Mouse (Mus musculus): ENCODE results near the gene Adtrp. TPM values are rescaled to one million over a fixed set of nuclear protein-coding genes. Genes with fewer than 3 reads are reported as not detected.

Gene Adtrp
- polyA plus RNA-seq, 1 experiment from 2014 or later, result 1.0 TPM

- H3K4me3 ChIP-seq (ENCODE audit: low read depth, low read length), result no peak overlapping the region
- H3K4me1 ChIP-seq (replicated peaks; ENCODE audit: control insufficient read depth, insufficient read depth, low read length), result no peaks in the 10 kb centered on the region
- H3K9ac ChIP-seq (ENCODE audit: low read length), result no peak overlapping the region
- H3K27ac ChIP-seq (ENCODE audit: low read depth), result no peak overlapping the region
- H3K4me2 ChIP-seq (ENCODE audit: low read length), result no peak overlapping the region
- no peaks in the 10 kb centered on the region for H3K9me3 ChIP-seq (ENCODE audit: control insufficient read depth, low read length)
- no peaks in the 10 kb centered on the region for H3K27me3 ChIP-seq (replicated peaks; ENCODE audit: control insufficient read depth, insufficient read depth, low read length)
- DNase-seq (ENCODE audit: low spot score) (no peak), ATAC-seq (replicated peaks; ENCODE audit: low FRiP score, low TSS enrichment, low read depth) (no peak)
- H3K36me3 ChIP-seq (ENCODE audit: control insufficient read depth, insufficient read depth, low read length), result no peaks in the 10 kb centered on the region
- WGBS, result 74% methylated on average over 9 of the region's 9 CpGs
These were observed 67.8 kb downstream of the Adtrp start for GRCm38 (mm10) chr13:41779603-41780180.

DNA sequence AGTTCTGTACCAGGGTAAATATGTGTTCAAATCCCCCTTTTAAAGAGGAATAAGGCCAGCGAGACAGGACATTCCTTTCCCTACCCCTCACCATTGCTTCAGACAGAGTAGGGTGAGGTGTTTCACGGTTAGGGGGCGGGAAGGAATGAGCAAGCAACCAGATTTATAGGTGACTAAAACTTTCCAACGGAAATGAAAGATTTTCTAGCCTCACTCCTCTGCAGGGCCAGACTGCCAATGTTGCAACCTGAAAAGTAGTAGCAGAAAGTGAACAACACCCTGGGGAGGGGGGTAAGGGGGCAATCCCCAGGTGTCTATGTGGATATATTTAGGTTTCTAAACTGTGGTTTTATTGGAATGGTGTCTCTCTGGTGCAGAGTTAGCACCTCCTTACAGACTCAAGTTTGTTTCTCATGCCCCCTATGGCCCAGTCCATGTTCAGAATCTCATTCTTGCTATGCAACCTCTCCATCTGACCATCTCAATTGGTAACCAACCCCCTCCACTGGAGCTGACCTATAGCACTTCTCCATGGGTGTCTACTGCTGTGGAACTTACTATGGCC, 73.6 kb downstream of the Adtrp start:
- Histone ChIP-seq H3K27me3 (replicated peaks; ENCODE audit: control insufficient read depth, insufficient read depth, low read length) (no peaks in the 10 kb centered on the region), H3K36me3 (ENCODE audit: control insufficient read depth, insufficient read depth, low read length) (no peaks in the 10 kb centered on the region), H3K9ac (ENCODE audit: low read length) (no peak overlapping the region), H3K4me1 (replicated peaks; ENCODE audit: control insufficient read depth, insufficient read depth, low read length) (no peaks in the 10 kb centered on the region), H3K4me2 (ENCODE audit: low read length) (no peak overlapping the region), H3K4me3 (ENCODE audit: low read depth, low read length) (no peak overlapping the region), H3K9me3 (ENCODE audit: control insufficient read depth, low read length) (no peaks in the 10 kb centered on the region), H3K27ac (ENCODE audit: low read depth) (no peak overlapping the region)
- WGBS, result 83% methylated on average over 4 of the region's 4 CpGs
- ATAC-seq (replicated peaks; ENCODE audit: low FRiP score, low TSS enrichment, low read depth) (no peak), DNase-seq (ENCODE audit: low spot score) (no peak)

DNA sequence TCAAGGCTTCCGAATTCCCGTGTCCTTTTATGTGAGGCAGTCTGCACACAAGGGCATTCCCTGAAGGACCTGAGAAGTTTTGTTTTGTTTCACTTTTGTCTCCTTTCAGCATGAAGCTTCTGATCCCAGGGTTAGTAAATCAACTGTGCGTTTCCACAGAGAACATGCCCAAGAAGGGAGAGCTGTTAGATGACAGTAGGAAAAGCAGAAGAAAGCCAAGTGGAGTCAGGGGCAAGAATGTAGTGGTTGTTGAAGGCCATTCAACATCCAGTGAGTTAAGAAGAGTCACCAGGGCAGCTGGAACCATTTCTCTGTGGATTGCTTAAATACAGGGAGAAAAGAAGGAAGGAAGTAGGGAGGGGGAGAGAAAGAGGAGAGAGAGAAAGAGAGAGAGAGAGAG, 76.4 kb downstream of the Adtrp start:
- Histone ChIP-seq H3K4me3 (ENCODE audit: low read depth, low read length) (no peak overlapping the region), H3K9ac (ENCODE audit: low read length) (no peak overlapping the region), H3K27me3 (replicated peaks; ENCODE audit: control insufficient read depth, insufficient read depth, low read length) (no peaks in the 10 kb centered on the region), H3K4me1 (replicated peaks; ENCODE audit: control insufficient read depth, insufficient read depth, low read length) (no peaks in the 10 kb centered on the region), H3K27ac (ENCODE audit: low read depth) (no peak overlapping the region), H3K9me3 (ENCODE audit: control insufficient read depth, low read length) (no peaks in the 10 kb centered on the region), H3K36me3 (ENCODE audit: control insufficient read depth, insufficient read depth, low read length) (no peaks in the 10 kb centered on the region), H3K4me2 (ENCODE audit: low read length) (no peak overlapping the region)
- DNase-seq (ENCODE audit: low spot score) (no peak), ATAC-seq (replicated peaks; ENCODE audit: low FRiP score, low TSS enrichment, low read depth) (no peak)
- WGBS, result 32% methylated on average over 3 of the region's 3 CpGs

GRCm38 (mm10) chr13:41767941-41768340, 79.5 kb downstream of the Adtrp start:
- no peaks in the 10 kb centered on the region for H3K4me1 ChIP-seq (replicated peaks; ENCODE audit: control insufficient read depth, insufficient read depth, low read length)
- no peak overlapping the region for H3K4me3 ChIP-seq (ENCODE audit: low read depth, low read length)
- no peak overlapping the region for H3K27ac ChIP-seq (ENCODE audit: low read depth)
- no peaks in the 10 kb centered on the region for H3K27me3 ChIP-seq (replicated peaks; ENCODE audit: control insufficient read depth, insufficient read depth, low read length)
- no peaks in the 10 kb centered on the region for H3K36me3 ChIP-seq (ENCODE audit: control insufficient read depth, insufficient read depth, low read length)
- ATAC-seq (replicated peaks; ENCODE audit: low FRiP score, low TSS enrichment, low read depth) (no peak), DNase-seq (ENCODE audit: low spot score) (no peak)
- no peaks in the 10 kb centered on the region for H3K9me3 ChIP-seq (ENCODE audit: control insufficient read depth, low read length)
- 89% methylated on average over 4 of the region's 4 CpGs for WGBS
- no peak overlapping the region for H3K4me2 ChIP-seq (ENCODE audit: low read length)
- no peak overlapping the region for H3K9ac ChIP-seq (ENCODE audit: low read length)

- H3K4me1 ChIP-seq (replicated peaks; ENCODE audit: control insufficient read depth, insufficient read depth, low read length), result no peaks in the 10 kb centered on the region
- DNase-seq (ENCODE audit: low spot score) (no peak), ATAC-seq (replicated peaks; ENCODE audit: low FRiP score, low TSS enrichment, low read depth) (no peak)
- H3K27me3 ChIP-seq (replicated peaks; ENCODE audit: control insufficient read depth, insufficient read depth, low read length), result no peaks in the 10 kb centered on the region
- no peak overlapping the region for H3K4me2 ChIP-seq (ENCODE audit: low read length)
- H3K9ac ChIP-seq (ENCODE audit: low read length), result no peak overlapping the region
- no peak overlapping the region for H3K27ac ChIP-seq (ENCODE audit: low read depth)
- H3K36me3 ChIP-seq (ENCODE audit: control insufficient read depth, insufficient read depth, low read length), result no peaks in the 10 kb centered on the region
- H3K9me3 ChIP-seq (ENCODE audit: control insufficient read depth, low read length), result no peaks in the 10 kb centered on the region
- H3K4me3 ChIP-seq (ENCODE audit: low read depth, low read length), result no peak overlapping the region
- 77% methylated on average over 3 of the region's 3 CpGs for WGBS
These were observed 85.5 kb downstream of the Adtrp start for GRCm38 (mm10) chr13:41761986-41762385.

- Histone ChIP-seq H3K27ac (ENCODE audit: low read depth) (no peak overlapping the region), H3K36me3 (ENCODE audit: control insufficient read depth, insufficient read depth, low read length) (no peaks in the 10 kb centered on the region), H3K27me3 (replicated peaks; ENCODE audit: control insufficient read depth, insufficient read depth, low read length) (no peaks in the 10 kb centered on the region), H3K9ac (ENCODE audit: low read length) (no peak overlapping the region), H3K4me1 (replicated peaks; ENCODE audit: control insufficient read depth, insufficient read depth, low read length) (no peaks in the 10 kb centered on the region), H3K9me3 (ENCODE audit: control insufficient read depth, low read length) (no peaks in the 10 kb centered on the region), H3K4me2 (ENCODE audit: low read length) (no peak overlapping the region), H3K4me3 (ENCODE audit: low read depth, low read length) (no peak overlapping the region)
- no peak for DNase-seq (ENCODE audit: low spot score)
- 57% methylated on average over 10 of the region's 10 CpGs for WGBS
- ATAC-seq (replicated peaks; ENCODE audit: low FRiP score, low TSS enrichment, low read depth), result no peak
These were observed 87.0 kb downstream of the Adtrp start for GRCm38 (mm10) chr13:41760484-41760883.

DNA sequence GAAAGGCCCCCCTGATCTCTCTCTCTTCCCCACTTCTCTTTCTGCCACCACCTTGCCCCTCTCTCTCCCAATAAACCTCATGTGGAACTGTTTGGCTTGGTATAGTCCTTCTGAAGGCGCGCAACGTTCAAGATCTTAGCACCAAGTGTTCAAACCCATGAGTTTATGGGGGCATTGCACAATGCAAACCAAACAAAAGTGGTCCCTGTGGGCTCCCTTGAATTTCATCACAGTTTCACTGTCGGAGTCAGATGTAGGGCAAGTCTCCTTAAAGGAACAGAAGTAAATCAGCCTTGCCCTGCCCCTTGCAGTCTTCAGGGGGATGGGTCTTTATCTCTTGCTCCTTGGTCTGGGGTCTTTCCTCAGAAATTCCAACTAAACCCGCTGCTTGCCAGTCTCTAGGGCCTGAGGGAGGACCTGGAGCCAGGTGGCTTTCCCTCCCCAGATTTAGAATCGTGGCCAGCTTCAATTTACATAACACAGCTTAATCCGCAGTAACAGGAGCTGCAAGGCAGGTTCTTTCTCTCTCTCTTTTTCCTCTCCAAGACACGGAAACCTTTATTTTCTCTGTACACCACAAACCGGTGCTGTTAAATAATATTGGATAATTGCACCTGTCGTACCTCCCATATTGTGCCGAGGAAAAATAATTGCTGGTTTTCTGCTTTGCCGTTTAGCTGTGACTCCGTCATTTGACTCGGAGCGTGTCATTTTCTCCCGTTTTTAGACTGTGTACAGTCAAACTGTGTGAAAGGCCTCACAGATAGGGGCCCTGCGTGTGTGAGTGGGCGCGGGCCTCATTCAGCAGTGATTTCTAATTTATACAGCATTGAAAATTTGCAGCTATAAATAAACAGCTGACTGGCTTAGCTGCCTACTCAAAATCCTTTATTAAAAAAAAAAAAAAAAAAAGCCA, 88.7 kb downstream of the Adtrp start:
- H3K36me3 ChIP-seq (ENCODE audit: control insufficient read depth, insufficient read depth, low read length), result no peaks in the 10 kb centered on the region
- no peak overlapping the region for H3K9ac ChIP-seq (ENCODE audit: low read length)
- H3K27ac ChIP-seq (ENCODE audit: low read depth), result no peak overlapping the region
- no peak overlapping the region for H3K4me3 ChIP-seq (ENCODE audit: low read depth, low read length)
- H3K4me1 ChIP-seq (replicated peaks; ENCODE audit: control insufficient read depth, insufficient read depth, low read length), result no peaks in the 10 kb centered on the region
- no peak overlapping the region for H3K4me2 ChIP-seq (ENCODE audit: low read length)
- DNase-seq (ENCODE audit: low spot score), result no peak
- H3K9me3 ChIP-seq (ENCODE audit: control insufficient read depth, low read length), result no peaks in the 10 kb centered on the region
- no peak for ATAC-seq (replicated peaks; ENCODE audit: low FRiP score, low TSS enrichment, low read depth)
- 68% methylated on average over 19 of the region's 19 CpGs for WGBS
- H3K27me3 ChIP-seq (replicated peaks; ENCODE audit: control insufficient read depth, insufficient read depth, low read length), result no peaks in the 10 kb centered on the region

DNA sequence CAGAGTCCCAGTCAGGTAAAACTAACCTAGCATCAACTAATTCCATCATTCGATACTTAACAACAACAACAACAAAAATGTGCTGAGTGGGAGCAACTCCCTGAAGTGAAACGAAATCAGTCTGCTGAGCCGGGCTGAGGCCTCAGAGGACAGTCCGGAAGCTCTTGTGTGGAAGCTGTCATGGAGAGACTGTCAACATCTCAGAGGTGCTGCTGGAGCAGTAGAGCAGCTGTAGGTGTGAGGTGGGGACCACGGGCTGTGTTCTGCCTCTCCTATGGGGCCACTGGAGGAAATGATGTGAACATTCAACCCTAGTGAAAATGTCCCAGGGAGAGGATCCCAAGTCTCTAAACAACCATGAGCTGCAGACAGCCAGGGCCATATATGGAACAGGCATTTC, 94.4 kb downstream of the Adtrp start:
- 83% methylated on average over 5 of the region's 5 CpGs for WGBS
- no peak overlapping the region for H3K27ac ChIP-seq (ENCODE audit: low read depth)
- H3K36me3 ChIP-seq (ENCODE audit: control insufficient read depth, insufficient read depth, low read length), result no peaks in the 10 kb centered on the region
- no peak overlapping the region for H3K4me3 ChIP-seq (ENCODE audit: low read depth, low read length)
- no peaks in the 10 kb centered on the region for H3K27me3 ChIP-seq (replicated peaks; ENCODE audit: control insufficient read depth, insufficient read depth, low read length)
- H3K4me2 ChIP-seq (ENCODE audit: low read length), result no peak overlapping the region
- DNase-seq (ENCODE audit: low spot score) (no peak), ATAC-seq (replicated peaks; ENCODE audit: low FRiP score, low TSS enrichment, low read depth) (no peak)
- H3K9me3 ChIP-seq (ENCODE audit: control insufficient read depth, low read length), result no peaks in the 10 kb centered on the region
- no peak overlapping the region for H3K9ac ChIP-seq (ENCODE audit: low read length)
- no peaks in the 10 kb centered on the region for H3K4me1 ChIP-seq (replicated peaks; ENCODE audit: control insufficient read depth, insufficient read depth, low read length)
